Mouse (Mus musculus): ENCODE measurements around the gene Acsbg1. TPM values are rescaled to one million over a fixed set of nuclear protein-coding genes. Genes with fewer than 3 reads are reported as not detected.

The Acsbg1 gene
- polyA plus RNA-seq, 1 experiment from 2014 or later = 32.4 TPM

- DNase-seq (ENCODE audit: low spot score) = peak; percentile 87
- H3K27ac ChIP-seq = no peak overlapping the region
- ATAC-seq (ENCODE audit: low FRiP score) = no peak; the same call in 1 of the 2 replicates
- no peaks in the 10 kb centered on the region for H3K27me3 ChIP-seq (ENCODE audit: control insufficient read depth, insufficient read depth, low read length)
- H3K36me3 ChIP-seq (replicated peaks; ENCODE audit: control insufficient read depth, insufficient read depth) = no peaks in the 10 kb centered on the region
- 2% methylated on average over 14 of the region's 14 CpGs for WGBS
- H3K4me2 ChIP-seq (replicated peaks) = peak overlapping the region; percentile 56
- H3K4me1 ChIP-seq (replicated peaks; ENCODE audit: control insufficient read depth, insufficient read depth, low read length) = no peaks in the 10 kb centered on the region
- no peaks in the 10 kb centered on the region for H3K9me3 ChIP-seq (ENCODE audit: control insufficient read depth, low read length)
- no peak overlapping the region for H3K9ac ChIP-seq
- 0 out of 2 replicates have a peak overlapping the region, but pooled peaks have one; percentile 20 for H3K4me3 ChIP-seq (replicated peaks; ENCODE audit: low read length)
These were observed 14.9 kb upstream of the Acsbg1 start for GRCm38 (mm10) chr9:54676531-54676986.

GRCm38 (mm10) chr9:54673887-54674286 is 12.2 kb upstream of the Acsbg1 start:
- H3K27ac ChIP-seq = no peak overlapping the region
- no peaks in the 10 kb centered on the region for H3K9me3 ChIP-seq (ENCODE audit: control insufficient read depth, low read length)
- H3K4me3 ChIP-seq (replicated peaks; ENCODE audit: low read length) = no peak overlapping the region
- no peaks in the 10 kb centered on the region for H3K27me3 ChIP-seq (ENCODE audit: control insufficient read depth, insufficient read depth, low read length)
- ATAC-seq (ENCODE audit: low FRiP score) (no peak), DNase-seq (ENCODE audit: low spot score) (no peak)
- no peaks in the 10 kb centered on the region for H3K36me3 ChIP-seq (replicated peaks; ENCODE audit: control insufficient read depth, insufficient read depth)
- H3K4me2 ChIP-seq (replicated peaks) = no peak overlapping the region
- no peak overlapping the region for H3K9ac ChIP-seq
- H3K4me1 ChIP-seq (replicated peaks; ENCODE audit: control insufficient read depth, insufficient read depth, low read length) = no peaks in the 10 kb centered on the region
- 88% methylated on average over 13 of the region's 13 CpGs for WGBS

GRCm38 (mm10) chr9:54671962-54672361 is 10.3 kb upstream of the Acsbg1 start:
- no peak overlapping the region for H3K27ac ChIP-seq
- H3K36me3 ChIP-seq (replicated peaks; ENCODE audit: control insufficient read depth, insufficient read depth) = no peaks in the 10 kb centered on the region
- no peak overlapping the region for H3K4me2 ChIP-seq (replicated peaks)
- H3K4me1 ChIP-seq (replicated peaks; ENCODE audit: control insufficient read depth, insufficient read depth, low read length) = no peaks in the 10 kb centered on the region
- no peak overlapping the region for H3K9ac ChIP-seq
- no peak for ATAC-seq (ENCODE audit: low FRiP score)
- no peaks in the 10 kb centered on the region for H3K27me3 ChIP-seq (ENCODE audit: control insufficient read depth, insufficient read depth, low read length)
- no peak for DNase-seq (ENCODE audit: low spot score)
- no peaks in the 10 kb centered on the region for H3K9me3 ChIP-seq (ENCODE audit: control insufficient read depth, low read length)
- H3K4me3 ChIP-seq (replicated peaks; ENCODE audit: low read length) = no peak overlapping the region
- WGBS = 83% methylated on average over 3 of the region's 3 CpGs

- Histone ChIP-seq H3K9me3 (ENCODE audit: control insufficient read depth, low read length) (no peaks in the 10 kb centered on the region), H3K27me3 (ENCODE audit: control insufficient read depth, insufficient read depth, low read length) (no peaks in the 10 kb centered on the region), H3K36me3 (replicated peaks; ENCODE audit: control insufficient read depth, insufficient read depth) (no peaks in the 10 kb centered on the region), H3K27ac (no peak overlapping the region), H3K4me2 (replicated peaks) (no peak overlapping the region), H3K4me1 (replicated peaks; ENCODE audit: control insufficient read depth, insufficient read depth, low read length) (no peaks in the 10 kb centered on the region), H3K4me3 (replicated peaks; ENCODE audit: low read length) (no peak overlapping the region), H3K9ac (no peak overlapping the region)
- 52% methylated on average over 4 of the region's 4 CpGs for WGBS
- DNase-seq (ENCODE audit: low spot score) (no peak), ATAC-seq (ENCODE audit: low FRiP score) (no peak)
These were observed 6.8 kb upstream of the Acsbg1 start for GRCm38 (mm10) chr9:54668455-54668854.

- Histone ChIP-seq H3K4me3 (replicated peaks; ENCODE audit: low read length) (no peak overlapping the region), H3K27me3 (ENCODE audit: control insufficient read depth, insufficient read depth, low read length) (no peaks in the 10 kb centered on the region)
- no peak for ATAC-seq (ENCODE audit: low FRiP score)
These were observed 4.4 kb upstream of the Acsbg1 start for GRCm38 (mm10) chr9:54666116-54666515.

GRCm38 (mm10) chr9:54664358-54664757 is 2.7 kb upstream of the Acsbg1 start:
- Histone ChIP-seq H3K4me1 (replicated peaks; ENCODE audit: control insufficient read depth, insufficient read depth, low read length) (peaks cover 4% of the 10 kb centered on the region; the same call in 1 of the 2 replicates), H3K9me3 (ENCODE audit: control insufficient read depth, low read length) (no peaks in the 10 kb centered on the region), H3K4me3 (replicated peaks; ENCODE audit: low read length) (no peak overlapping the region), H3K27me3 (ENCODE audit: control insufficient read depth, insufficient read depth, low read length) (no peaks in the 10 kb centered on the region), H3K4me2 (replicated peaks) (no peak overlapping the region), H3K27ac (no peak overlapping the region), H3K36me3 (replicated peaks; ENCODE audit: control insufficient read depth, insufficient read depth) (no peaks in the 10 kb centered on the region), H3K9ac (no peak overlapping the region)
- DNase-seq (ENCODE audit: low spot score) (no peak), ATAC-seq (ENCODE audit: low FRiP score) (no peak)
- 82% methylated on average over 9 of the region's 9 CpGs for WGBS

More at GRCm38 (mm10) chr9:54666116-54666515, 4.4 kb upstream of the Acsbg1 start:
- H3K36me3 ChIP-seq (replicated peaks; ENCODE audit: control insufficient read depth, insufficient read depth) = no peaks in the 10 kb centered on the region
- no peak overlapping the region for H3K27ac ChIP-seq
- DNase-seq (ENCODE audit: low spot score) = no peak
- no peak overlapping the region for H3K4me2 ChIP-seq (replicated peaks)
- 96% methylated on average over 3 of the region's 3 CpGs for WGBS
- H3K9me3 ChIP-seq (ENCODE audit: control insufficient read depth, low read length) = no peaks in the 10 kb centered on the region
- peaks cover 4% of the 10 kb centered on the region; the same call in 1 of the 2 replicates for H3K4me1 ChIP-seq (replicated peaks; ENCODE audit: control insufficient read depth, insufficient read depth, low read length)
- H3K9ac ChIP-seq = no peak overlapping the region

- H3K4me3 ChIP-seq (replicated peaks; ENCODE audit: low read length) = no peak overlapping the region
- WGBS = 87% methylated on average over 6 of the region's 6 CpGs
- no peak for DNase-seq (ENCODE audit: low spot score)
These were observed 2.9 kb downstream of the Acsbg1 start for GRCm38 (mm10) chr9:54658773-54659172.

GRCm38 (mm10) chr9:54656402-54656801 is 5.3 kb downstream of the Acsbg1 start:
- H3K9me3 ChIP-seq (ENCODE audit: control insufficient read depth, low read length) = no peaks in the 10 kb centered on the region
- no peaks in the 10 kb centered on the region for H3K27me3 ChIP-seq (ENCODE audit: control insufficient read depth, insufficient read depth, low read length)
- ATAC-seq (ENCODE audit: low FRiP score) = no peak
- peaks cover 1% of the 10 kb centered on the region; the same call in 1 of the 2 replicates for H3K4me1 ChIP-seq (replicated peaks; ENCODE audit: control insufficient read depth, insufficient read depth, low read length)
- H3K4me2 ChIP-seq (replicated peaks) = no peak overlapping the region
- DNase-seq (ENCODE audit: low spot score) = no peak
- no peak overlapping the region for H3K4me3 ChIP-seq (replicated peaks; ENCODE audit: low read length)
- no peaks in the 10 kb centered on the region for H3K36me3 ChIP-seq (replicated peaks; ENCODE audit: control insufficient read depth, insufficient read depth)
- no peak overlapping the region for H3K27ac ChIP-seq
- 92% methylated on average over 6 of the region's 6 CpGs for WGBS
- no peak overlapping the region for H3K9ac ChIP-seq

More at GRCm38 (mm10) chr9:54658773-54659172, 2.9 kb downstream of the Acsbg1 start:
- no peak overlapping the region for H3K27ac ChIP-seq
- no peak overlapping the region for H3K9ac ChIP-seq
- H3K36me3 ChIP-seq (replicated peaks; ENCODE audit: control insufficient read depth, insufficient read depth) = no peaks in the 10 kb centered on the region
- no peaks in the 10 kb centered on the region for H3K27me3 ChIP-seq (ENCODE audit: control insufficient read depth, insufficient read depth, low read length)
- no peak overlapping the region for H3K4me2 ChIP-seq (replicated peaks)
- H3K4me1 ChIP-seq (replicated peaks; ENCODE audit: control insufficient read depth, insufficient read depth, low read length) = peaks cover 4% of the 10 kb centered on the region; the same call in 1 of the 2 replicates
- no peak for ATAC-seq (ENCODE audit: low FRiP score)
- no peaks in the 10 kb centered on the region for H3K9me3 ChIP-seq (ENCODE audit: control insufficient read depth, low read length)

GRCm38 (mm10) chr9:54655846-54656245 is 5.8 kb downstream of the Acsbg1 start:
- DNase-seq (ENCODE audit: low spot score) = no peak
- 68% methylated on average over 2 of the region's 2 CpGs for WGBS
- H3K27ac ChIP-seq = no peak overlapping the region

GRCm38 (mm10) chr9:54652778-54653177 is 8.9 kb downstream of the Acsbg1 start:
- Histone ChIP-seq H3K9ac (no peak overlapping the region), H3K4me3 (replicated peaks; ENCODE audit: low read length) (no peak overlapping the region), H3K27me3 (ENCODE audit: control insufficient read depth, insufficient read depth, low read length) (no peaks in the 10 kb centered on the region), H3K4me2 (replicated peaks) (no peak overlapping the region), H3K4me1 (replicated peaks; ENCODE audit: control insufficient read depth, insufficient read depth, low read length) (no peaks in the 10 kb centered on the region), H3K36me3 (replicated peaks; ENCODE audit: control insufficient read depth, insufficient read depth) (no peaks in the 10 kb centered on the region), H3K27ac (no peak overlapping the region), H3K9me3 (ENCODE audit: control insufficient read depth, low read length) (no peaks in the 10 kb centered on the region)
- WGBS = 80% methylated on average over 2 of the region's 2 CpGs
- DNase-seq (ENCODE audit: low spot score) (no peak), ATAC-seq (ENCODE audit: low FRiP score) (no peak)

More at GRCm38 (mm10) chr9:54655846-54656245, 5.8 kb downstream of the Acsbg1 start:
- Histone ChIP-seq H3K4me2 (replicated peaks) (no peak overlapping the region), H3K27me3 (ENCODE audit: control insufficient read depth, insufficient read depth, low read length) (no peaks in the 10 kb centered on the region), H3K9ac (no peak overlapping the region), H3K4me3 (replicated peaks; ENCODE audit: low read length) (no peak overlapping the region), H3K9me3 (ENCODE audit: control insufficient read depth, low read length) (no peaks in the 10 kb centered on the region), H3K36me3 (replicated peaks; ENCODE audit: control insufficient read depth, insufficient read depth) (no peaks in the 10 kb centered on the region), H3K4me1 (replicated peaks; ENCODE audit: control insufficient read depth, insufficient read depth, low read length) (no peaks in the 10 kb centered on the region)
- no peak for ATAC-seq (ENCODE audit: low FRiP score)
